Mouse (Mus musculus): ENCODE data around the gene Fam71b.
A peak's percentile ranks its signal among the peaks of the same experiment; 100 is the strongest.

Gene Fam71b

DNA sequence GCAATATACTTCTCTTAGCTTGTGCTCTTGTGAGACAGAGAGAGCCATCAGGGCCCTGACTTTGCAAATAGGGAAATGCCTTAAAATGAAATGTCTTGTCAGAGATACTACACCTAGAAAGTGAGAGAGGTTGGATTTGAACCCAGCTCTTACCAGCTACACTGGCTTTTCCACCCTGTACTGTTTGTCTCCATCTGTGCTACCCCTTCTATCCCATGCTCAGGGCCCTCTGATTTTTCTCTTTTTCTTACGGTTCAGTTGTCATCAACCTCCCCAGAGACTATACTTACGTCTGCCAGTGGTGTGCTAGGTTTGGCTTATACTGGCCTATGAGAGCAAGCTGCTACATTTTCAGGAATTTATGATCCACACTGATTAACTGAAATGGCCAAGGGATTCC is 11.4 kb upstream of the Fam71b start:
- no peak for DNase-seq

DNA sequence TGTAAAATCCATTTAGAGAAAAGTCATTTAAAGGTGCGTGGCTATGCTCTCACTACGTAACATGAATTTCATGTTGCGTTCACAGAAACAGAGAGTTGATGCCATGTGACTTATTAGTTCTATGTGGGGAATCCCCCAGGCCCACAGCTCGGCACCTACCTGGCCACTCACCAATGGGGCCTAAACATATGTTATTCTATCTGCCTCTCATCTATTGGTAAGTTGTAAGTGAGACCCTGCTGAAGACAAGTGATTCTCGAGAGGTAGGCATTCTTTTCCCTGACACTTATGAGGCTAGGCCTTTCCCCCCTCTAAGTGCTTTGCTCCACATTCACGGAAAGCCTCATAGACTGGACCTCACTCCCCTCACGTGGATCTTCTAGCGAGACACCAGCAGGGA is 9.8 kb upstream of the Fam71b start:
- DNase-seq: no peak

DNA sequence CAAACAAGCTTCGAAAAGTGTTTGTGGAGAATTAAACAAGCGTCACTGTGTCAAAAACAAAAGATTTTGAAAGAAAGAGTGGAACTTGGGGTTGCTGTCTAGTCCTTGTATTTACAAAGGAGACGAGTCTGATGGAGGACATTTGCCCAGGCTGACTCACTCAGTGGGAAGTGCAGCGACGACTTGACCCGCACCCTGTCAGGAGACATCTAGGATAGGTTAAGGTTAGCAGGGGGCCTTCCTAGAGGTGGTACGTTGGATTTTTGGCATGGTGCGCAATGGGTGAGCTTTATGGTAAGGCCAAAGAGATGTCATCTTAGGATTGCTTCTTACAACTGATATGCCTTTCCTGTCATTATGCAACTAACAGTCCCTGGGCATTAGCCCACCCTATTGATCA is 9.3 kb upstream of the Fam71b start:
- no peak for DNase-seq

DNA sequence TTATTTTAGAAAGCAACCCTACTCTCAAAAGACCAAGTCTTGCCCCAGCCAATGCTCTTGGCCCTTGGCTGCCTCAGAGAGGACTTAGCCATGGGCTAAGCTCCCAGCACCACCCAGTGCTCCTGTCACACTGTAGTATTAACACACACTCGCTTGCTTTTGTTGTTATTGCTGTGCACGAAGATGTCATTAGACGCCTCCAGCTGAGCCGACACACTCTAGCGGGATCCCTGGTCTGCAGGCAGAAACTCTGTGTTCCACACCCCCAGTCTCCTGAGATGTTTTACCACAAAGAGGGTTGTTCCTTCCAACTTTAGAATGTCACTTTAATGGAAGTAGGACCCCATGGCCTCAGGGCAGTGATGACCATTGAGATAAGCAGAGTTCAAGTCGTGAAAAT is 7.9 kb upstream of the Fam71b start:
- no peak for DNase-seq

DNA sequence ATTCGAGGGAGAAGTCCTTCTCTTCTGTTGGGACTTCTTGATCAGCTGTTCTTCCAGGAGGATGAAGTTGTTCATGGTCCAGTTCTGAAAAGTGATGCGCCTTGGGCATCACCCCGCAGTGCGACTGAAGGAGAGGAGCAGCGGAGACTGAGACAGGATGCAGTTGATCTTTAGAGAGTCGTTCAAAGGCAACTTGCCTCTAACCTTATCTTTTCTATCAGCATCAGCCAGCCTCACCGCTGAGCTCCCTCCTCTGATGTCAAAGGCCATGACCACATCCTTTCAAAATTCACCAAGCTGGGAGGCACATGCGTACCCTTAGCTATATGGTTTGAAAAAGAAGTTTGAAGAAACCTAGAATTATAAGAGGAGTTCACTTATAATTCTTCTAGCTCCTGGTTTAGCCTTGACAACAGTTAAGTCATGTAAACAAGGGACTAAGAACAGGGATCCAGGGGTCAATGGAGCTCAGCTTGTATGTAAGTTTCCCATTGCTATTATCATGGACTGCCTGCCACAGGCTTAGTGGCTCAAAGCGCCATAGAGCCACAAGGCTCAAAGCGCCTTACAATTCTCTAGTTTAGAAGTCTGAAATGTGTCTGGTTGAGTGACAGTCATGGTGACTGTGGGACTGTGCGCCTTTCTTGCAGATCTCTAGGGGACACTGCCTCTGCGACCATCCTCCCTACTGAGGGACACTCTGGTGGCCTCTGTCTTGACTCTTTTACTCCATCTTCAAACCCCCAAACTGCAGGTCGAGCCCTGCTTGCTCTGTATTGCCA is 6.8 kb upstream of the Fam71b start, which contains the start of gene Itk:
TSS of gene Itk (minus strand) at position 180 of the 782 bp plus-strand sequence.
- no peak for DNase-seq

- no peak for DNase-seq
Observed at GRCm38 (mm10) chr11:46390621-46391020, 5.7 kb upstream of the Fam71b start.

GRCm38 (mm10) chr11:46392890-46393289 is 3.5 kb upstream of the Fam71b start:
- no peak for DNase-seq

DNA sequence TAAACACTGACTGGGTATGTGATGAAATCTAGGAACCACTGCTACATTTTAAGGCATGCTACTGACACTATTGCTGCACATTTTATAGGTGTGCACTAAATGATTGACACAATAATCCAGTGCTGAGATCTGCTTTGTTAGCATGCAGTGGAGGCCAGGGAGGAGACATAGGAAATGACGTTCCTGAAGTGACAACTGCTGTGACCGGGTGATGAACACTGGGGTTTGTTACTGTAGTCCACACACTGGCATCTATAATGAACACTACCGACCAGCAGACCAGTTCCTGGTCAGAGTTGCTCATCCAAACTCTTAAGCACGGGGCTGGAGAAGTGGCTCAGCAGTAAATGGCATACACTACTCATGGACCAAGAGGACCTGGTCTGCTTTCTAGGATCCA is 2.9 kb upstream of the Fam71b start:
- DNase-seq: no peak

- no peak for DNase-seq
Observed at GRCm38 (mm10) chr11:46395088-46395487, 1.3 kb upstream of the Fam71b start.

DNA sequence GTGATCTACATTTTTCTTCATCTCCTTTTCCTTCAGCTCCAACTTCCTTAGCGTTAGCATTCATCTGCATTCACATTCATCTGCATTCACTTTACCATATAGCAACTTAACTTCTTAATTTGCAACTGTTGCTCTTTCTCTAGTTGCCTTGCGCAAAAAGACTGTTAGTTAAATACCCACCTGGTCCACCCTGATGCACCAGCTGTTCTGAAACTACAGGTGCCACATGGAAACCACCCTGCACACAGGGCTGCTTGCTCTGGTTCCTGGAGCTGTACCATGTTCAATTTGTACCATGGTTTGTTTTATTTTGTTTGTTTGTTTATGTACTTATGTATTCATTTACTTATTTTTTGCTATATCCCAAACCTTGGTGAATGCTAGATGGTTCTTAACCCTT is 661 bp upstream of the Fam71b start:
- DNase-seq: no peak

DNA sequence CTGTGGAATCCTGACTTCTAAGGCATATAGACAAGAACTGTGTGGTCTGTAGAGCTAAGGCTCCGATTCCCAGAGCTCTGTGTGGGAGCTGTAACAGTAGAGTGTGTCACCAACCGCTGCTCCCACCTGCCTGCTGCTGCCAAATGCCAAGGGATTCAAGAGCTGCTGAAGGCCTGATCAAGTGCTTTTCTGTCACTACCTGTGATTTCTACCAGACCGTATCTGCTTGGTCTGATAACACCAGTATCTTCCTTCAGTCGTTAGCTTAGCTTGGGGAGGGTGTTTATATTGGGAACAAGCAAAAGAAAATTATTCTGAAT is 461 bp downstream of the Fam71b start:
- no peak for DNase-seq

DNA sequence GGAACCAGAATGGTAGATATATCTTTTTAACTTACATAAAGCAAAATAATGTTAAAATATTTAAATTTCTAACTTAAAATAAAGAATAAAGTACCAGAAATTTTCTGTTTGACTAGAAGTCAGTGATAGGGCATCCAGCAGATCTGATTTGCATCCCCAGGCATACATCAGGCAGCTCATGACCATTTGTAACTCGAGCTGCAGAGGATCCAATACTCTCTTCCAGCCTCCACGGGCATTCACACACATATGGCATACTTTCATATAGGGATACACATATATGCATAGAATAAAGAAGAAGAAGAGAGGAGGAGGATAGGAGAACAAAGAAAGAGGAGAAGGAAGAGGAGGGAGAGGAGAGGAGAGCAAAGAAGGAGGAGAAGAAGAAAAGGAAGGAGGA is 1.5 kb downstream of the Fam71b start:
- no peak for DNase-seq

- no peak for DNase-seq
Observed at GRCm38 (mm10) chr11:46398473-46398872, 2.1 kb downstream of the Fam71b start.

DNA sequence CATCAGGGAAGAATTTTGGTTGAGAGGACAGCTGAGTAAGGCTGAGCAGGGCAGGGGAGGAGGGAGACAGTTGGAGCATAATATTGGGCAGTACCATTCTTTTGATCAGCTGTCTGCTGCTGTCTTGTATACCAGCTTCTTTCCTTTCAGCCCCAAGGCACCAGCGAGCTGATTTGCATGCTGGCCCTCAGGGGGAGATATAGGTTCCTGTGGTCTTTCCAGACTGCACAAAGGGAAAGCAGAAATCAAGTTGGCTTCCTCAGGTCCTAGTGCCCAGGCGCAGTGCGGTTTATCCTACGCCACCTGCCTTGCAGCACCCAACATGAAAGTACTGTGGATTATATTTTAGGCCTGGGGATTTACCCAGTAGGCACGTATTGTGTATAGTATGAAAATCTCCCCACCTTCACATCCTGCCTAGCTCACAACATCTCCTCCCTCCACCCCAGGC is 2.6 kb downstream of the Fam71b start:
- no peak for DNase-seq

DNA sequence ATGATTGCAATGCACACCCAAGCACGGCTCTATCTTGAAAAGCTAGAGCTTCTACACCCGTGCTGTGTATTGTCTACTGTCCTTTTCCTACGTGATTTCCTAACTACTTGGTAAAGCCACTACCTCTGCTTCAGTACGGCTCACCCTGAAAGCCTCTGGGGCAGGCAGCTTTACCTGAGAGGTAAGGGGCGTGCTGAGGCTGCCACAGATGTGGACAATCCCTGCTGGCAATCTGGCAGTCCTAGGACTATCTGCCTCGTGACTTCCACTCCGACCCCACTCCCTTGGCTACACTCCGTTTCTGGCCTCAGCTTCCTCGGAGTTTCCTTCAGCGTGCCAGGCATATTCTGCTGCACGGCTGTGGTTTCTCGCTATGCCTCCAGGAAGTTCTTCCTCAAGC is 5.2 kb downstream of the Fam71b start:
- no peak for DNase-seq

- DNase-seq: no peak
Observed at GRCm38 (mm10) chr11:46404986-46405385, 8.6 kb downstream of the Fam71b start.

- no peak for DNase-seq
Observed at GRCm38 (mm10) chr11:46406721-46407120, 10.4 kb downstream of the Fam71b start.

DNA sequence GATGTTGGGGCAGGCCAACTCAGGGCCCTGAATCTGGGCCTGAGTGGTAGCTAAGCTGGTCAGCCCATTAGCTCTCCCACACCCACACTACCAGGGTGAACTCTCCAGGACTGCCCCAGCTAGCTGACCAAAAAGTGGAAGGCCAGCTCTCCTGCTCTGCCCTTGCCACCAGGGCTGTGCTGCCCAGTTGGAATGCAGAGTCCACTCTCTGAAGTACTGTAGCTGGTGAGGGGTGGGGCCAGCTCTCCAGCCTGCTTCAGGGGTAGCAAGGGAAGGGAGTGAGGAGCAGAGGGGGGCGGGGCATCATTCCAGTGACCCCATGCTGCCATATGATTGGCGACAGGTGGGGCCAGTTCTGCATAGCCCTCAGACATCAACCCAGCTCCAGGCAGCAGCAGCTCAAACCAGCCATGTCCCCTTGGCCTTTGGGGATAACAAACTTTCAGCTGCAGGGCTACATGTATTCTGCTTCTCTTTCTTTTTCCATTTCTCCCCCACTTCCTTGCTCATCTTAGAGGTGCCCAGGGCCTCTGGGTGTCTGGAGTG is 13.7 kb downstream of the Fam71b start:
- DNase-seq: no peak

DNA sequence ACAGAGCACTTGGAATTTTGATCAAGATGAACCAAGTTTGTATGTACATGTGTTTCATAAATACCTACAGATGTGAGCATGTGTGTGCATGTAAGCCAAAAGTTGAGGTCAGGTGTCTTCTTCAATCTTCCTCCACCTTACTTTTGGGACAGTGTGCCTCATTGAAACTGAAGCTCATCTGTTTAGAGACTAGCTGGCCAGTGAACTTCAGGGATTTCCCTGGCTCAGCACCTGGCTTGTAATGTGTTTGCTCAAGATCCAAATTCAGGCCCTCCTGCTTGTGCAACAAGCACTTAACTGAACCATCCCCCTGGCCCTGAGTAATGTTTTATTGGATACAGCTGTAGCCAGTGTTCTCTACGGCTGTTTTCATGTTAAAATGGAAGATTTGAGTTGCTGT is 22.1 kb downstream of the Fam71b start:
- DNase-seq: no peak

- no peak for DNase-seq
Observed at GRCm38 (mm10) chr11:46418860-46419259, 22.5 kb downstream of the Fam71b start.

DNA sequence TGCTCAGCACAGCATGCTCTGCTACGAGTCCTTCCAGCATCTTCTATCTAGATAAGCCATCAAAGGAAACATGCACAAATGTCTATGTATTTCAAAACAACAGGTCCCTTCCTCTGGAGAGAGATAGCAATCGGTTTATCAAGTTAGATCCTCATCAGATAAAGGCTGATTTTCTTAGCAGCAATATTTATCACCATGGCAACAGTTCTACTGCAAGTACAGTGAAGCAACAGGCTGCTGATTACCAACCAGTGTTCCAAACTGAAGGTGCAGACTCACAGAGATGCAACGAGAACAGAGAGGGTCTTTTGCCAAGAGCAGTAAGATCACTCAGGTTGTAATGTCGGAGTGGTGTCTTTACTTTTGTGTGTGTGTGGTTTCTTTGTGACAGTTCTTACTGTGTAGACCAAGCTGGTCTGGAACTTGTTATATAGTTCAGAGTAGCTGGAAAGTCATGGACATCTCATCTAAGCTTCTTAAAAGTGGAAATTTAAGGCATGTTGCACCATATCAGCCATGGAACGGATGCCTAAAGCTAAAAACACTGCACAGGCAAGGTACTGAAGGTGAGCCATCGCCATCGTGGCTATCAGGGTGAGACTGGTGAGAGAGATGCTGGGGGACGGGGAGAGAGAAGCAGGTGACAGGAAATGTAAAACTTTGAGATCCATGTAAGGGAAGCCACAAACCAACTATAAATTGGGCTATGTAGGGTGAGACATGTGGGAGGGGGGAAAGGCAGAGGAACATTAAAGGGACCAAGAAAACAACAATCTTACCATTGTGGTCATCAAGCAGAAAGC is 24.9 kb downstream of the Fam71b start:
- no peak for DNase-seq

DNA sequence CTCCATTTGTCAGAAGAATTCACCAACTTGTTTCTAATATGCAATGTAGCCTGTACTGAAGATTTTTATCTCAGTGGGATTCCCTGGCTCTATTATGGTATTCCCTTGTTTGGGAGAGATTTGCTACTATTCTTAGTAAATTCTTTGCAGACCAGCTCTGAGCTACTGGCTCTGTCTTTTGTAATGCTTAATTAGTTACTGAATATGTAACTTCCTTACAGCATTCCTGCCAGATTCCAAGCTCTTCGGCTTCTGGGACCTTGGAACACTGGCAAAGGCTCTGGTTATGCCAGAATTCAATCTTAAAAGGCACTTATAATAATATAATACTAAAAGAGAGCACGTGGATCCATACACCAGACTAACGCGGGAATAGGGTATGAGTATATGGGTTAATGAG is 31.8 kb downstream of the Fam71b start:
- peak; percentile 56 for DNase-seq

DNA sequence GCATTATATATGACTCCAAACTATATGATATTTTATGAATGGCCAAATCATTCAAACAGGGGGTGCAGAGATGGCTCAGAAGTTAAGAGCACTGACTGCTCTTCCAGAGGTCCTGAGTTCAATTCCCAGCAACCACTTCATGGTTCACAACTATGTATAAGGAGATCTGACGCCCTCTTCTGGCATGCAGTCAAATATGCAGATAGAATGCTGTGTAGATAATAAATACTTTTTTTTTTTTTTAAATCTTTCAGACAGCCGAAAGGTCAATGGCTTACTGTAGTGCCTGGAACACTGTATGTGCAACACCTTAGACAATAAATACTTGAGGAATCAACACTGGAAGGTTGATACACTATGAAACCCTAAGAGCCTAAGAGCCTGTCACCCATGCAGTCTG is 33.8 kb downstream of the Fam71b start:
- DNase-seq: no peak

DNA sequence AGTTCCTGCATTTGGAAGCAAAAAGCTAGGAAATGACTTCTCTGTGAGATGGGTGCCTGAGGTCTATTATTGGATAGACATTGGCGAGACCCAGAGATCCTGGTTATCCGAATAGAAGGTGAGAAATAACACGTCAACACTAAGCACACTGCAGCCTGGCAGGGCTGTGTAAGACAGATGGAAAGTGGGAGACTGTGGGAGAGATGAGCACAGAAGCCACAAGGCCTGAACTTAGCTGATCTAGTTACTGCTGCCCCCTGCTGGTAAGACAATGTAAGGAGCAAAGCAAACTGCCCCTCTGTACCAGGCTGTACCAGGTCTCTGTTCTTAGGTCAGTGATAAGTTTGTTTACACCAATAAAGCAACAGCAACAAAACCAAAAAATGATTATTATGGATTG is 34.8 kb downstream of the Fam71b start:
- DNase-seq: peak; percentile 79

Data from kidney, adult 9 months (tissue).